Comparison of ENCODE assay signal across 8 mouse cellular contexts in the genomic region with DNA sequence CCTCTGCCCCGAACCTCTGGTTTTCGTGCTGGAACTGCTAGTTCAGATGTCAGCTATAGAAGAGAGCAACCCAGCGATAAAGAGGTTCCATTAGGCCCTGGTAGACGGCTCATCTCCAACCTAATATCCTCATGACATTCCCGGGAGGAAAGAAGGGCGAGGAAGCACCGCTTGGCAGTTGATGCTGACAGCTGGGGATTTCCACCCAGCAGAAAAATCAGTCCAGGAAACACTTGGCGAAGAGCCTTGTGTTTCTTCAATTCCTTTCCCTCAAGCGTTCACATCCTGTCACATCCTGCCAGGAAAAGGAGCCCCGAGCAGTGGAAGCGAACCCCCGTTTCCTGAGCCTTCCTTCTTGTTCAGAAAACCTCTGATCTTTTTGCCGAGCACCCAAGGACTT. TPM values are rescaled to one million over a fixed set of nuclear protein-coding genes. Genes with fewer than 3 reads are reported as not detected.
A peak's percentile ranks its signal among the peaks of the same experiment; 100 is the strongest.
DNase-seq lines count a peak whose midpoint lies in the region; ATAC-seq and TF ChIP-seq lines count a peak whose summit lies in the region.

No protein-coding gene starts in this region.

- no peaks in the 10 kb centered on the region for H3K27me3 ChIP-seq in forebrain, postnatal 0 days (ENCODE audit: insufficient read depth, low read length)
- H3K27me3 ChIP-seq in forebrain, embryonic 13.5 days, result no peaks in the 10 kb centered on the region

- H3K36me3 ChIP-seq in forebrain, postnatal 0 days (ENCODE audit: insufficient read depth), result no peaks in the 10 kb centered on the region
- no peaks in the 10 kb centered on the region for H3K36me3 ChIP-seq in forebrain, embryonic 13.5 days (ENCODE audit: poor library complexity, severe bottlenecking)

- no peaks in the 10 kb centered on the region for H3K9me3 ChIP-seq in forebrain, postnatal 0 days (ENCODE audit: low read length)
- H3K9me3 ChIP-seq in forebrain, embryonic 13.5 days (replicated peaks), result no peaks in the 10 kb centered on the region

- peaks cover 5% of the 10 kb centered on the region; the same call in 1 of the 2 replicates for H3K4me1 ChIP-seq in forebrain, postnatal 0 days (ENCODE audit: insufficient read depth)
- H3K4me1 ChIP-seq in forebrain, embryonic 13.5 days, result peaks cover 21% of the 10 kb centered on the region

- no peak for TF ChIP-seq CTCF in forebrain, postnatal 0 days (IDR thresholded peaks at IDR 0.05; ENCODE audit: low read depth)

- H3K9ac ChIP-seq in forebrain, postnatal 0 days, result no peak overlapping the region
- H3K9ac ChIP-seq in forebrain, embryonic 13.5 days, result no peak overlapping the region

- H3K27ac ChIP-seq in forebrain, postnatal 0 days (ENCODE audit: low read depth, low read length), result no peak overlapping the region
- no peak overlapping the region for H3K27ac ChIP-seq in forebrain, embryonic 13.5 days

- peak; percentile 72 for DNase-seq in forebrain, postnatal 0 days
- peak; percentile 26 for DNase-seq in adrenal gland, adult 8-10 months
- peak; percentile 61 for DNase-seq in gastrocnemius, postnatal 14 days
- DNase-seq in kidney, adult 8-10 months, result peak; percentile 41 to 47
- DNase-seq in lung, postnatal 10 days, result peak; percentile 68
- no peak for DNase-seq in ovary, adult 18-20 months (ENCODE audit: low spot score)

- no peak overlapping the region for H3K4me3 ChIP-seq in forebrain, postnatal 0 days (ENCODE audit: low read depth, low read length)
- H3K4me3 ChIP-seq in forebrain, embryonic 13.5 days, result no peak overlapping the region

- 51% methylated on average over 13 of the region's 13 CpGs for WGBS in forebrain, postnatal 0 days
- WGBS in forebrain, embryonic 13.5 days, result 75% methylated on average over 13 of the region's 13 CpGs

- intact Hi-C loops in gastrocnemius, postnatal 14 days (cut with DNase I; ENCODE audit: low total_unique reads), result no loop called here

- H3K4me2 ChIP-seq in forebrain, postnatal 0 days (ENCODE audit: low read depth), result peak overlapping the region; percentile 15
- H3K4me2 ChIP-seq in forebrain, embryonic 13.5 days, result no peak overlapping the region

- ATAC-seq in forebrain, postnatal 0 days, result 0 out of 2 replicates have a peak, but pooled peaks have one; percentile 18
- no peak for ATAC-seq in forebrain, embryonic 13.5 days
- ATAC-seq in granulocyte monocyte progenitor cell, adult 5-6 weeks (replicated peaks; ENCODE audit: poor library complexity, severe bottlenecking), result no peak

RNA-seq across cellular contexts. Expression of gene Metap2, which starts 22.3 kb away (rescaled TPM):
- total RNA-seq in forebrain, postnatal 0 days (2014; rRNA removed), result 89.2 and 106 TPM in 2 replicates
- polyA plus RNA-seq in forebrain, postnatal 0 days (2015; fragmentation: Nextera tagmentation; extraction: Ambion mirVana), result 144 and 146 TPM in 2 replicates
- polyA plus RNA-seq in forebrain, embryonic 13.5 days (2015; fragmentation: Nextera tagmentation; extraction: Ambion mirVana), result 194 and 212 TPM in 2 replicates
- 100 to 1,000 TPM; 159 to 224 (median 194) TPM for total RNA-seq in adrenal gland, adult 8-10 months (2022)
- 100 to 1,000 TPM; 159 to 171 TPM for total RNA-seq in gastrocnemius, postnatal 14 days (2021)
- total RNA-seq in granulocyte monocyte progenitor cell, adult 5-6 weeks (2014; fragmentation: Nextera tagmentation), result 214 and 233 TPM in 2 replicates
- total RNA-seq in granulocyte monocyte progenitor cell, adult 5-6 weeks (2017), result 337 and 338 TPM in 2 replicates
